Mouse (Mus musculus) left cerebral cortex, adult 2 months (tissue): ENCODE measurements around the gene Spam1. TPM values are rescaled to one million over a fixed set of nuclear protein-coding genes. Genes with fewer than 3 reads are reported as not detected.

ENCODE experiments used
- DNase-seq, 2 experiments: peaks; one replicate each; pipeline ENCODE4 v3.0.0; 2021 to 2022; ENCODE audit warnings: low spot score in 2 of 2, mixed read lengths in 1 of 2; ENCODE audit errors: extremely low spot score in 1 of 2
- H3K27ac ChIP-seq: fragments of 200-600 bp; 2 replicates; pipeline ENCODE4 v1.8.1; 2022
- H3K4me3 ChIP-seq: fragments of 200-600 bp; 2 replicates; pipeline ENCODE4 v1.8.1; 2022
- CTCF ChIP-seq: fragments of 200-600 bp; IDR thresholded peaks from 2 replicates; pipeline ENCODE4 v1.8.1; 2022; ENCODE audit warnings: antibody characterized with exemption, mild to moderate bottlenecking, moderate library complexity
- intact Hi-C: fragments of 180-260 bp; cut with DNase I; formaldehyde crosslinking; loops from one replicate; pipeline ENCODE4 v1.15.1; 2025
- long read RNA-seq, 2 experiments: library from polyadenylated mRNA; stranded (forward); transcript quantifications; one replicate each; pipeline ENCODE4 v2.0.0; 2021; ENCODE audit warnings: borderline mapping rate in 2 of 2
- total RNA-seq, 2 experiments: library from RNA; stranded (reverse); gene quantifications; 2 replicates each; pipeline ENCODE4 v1.2.3; 2021

The Spam1 gene
- not detected for total RNA-seq
- long read RNA-seq, experiment 1: 0 reads
- long read RNA-seq, experiment 2: 0 reads

GRCm38 (mm10) chr6:24790888-24791287 is at the start of gene Spam1:
Gene Spam1 (plus strand): TSS chr6:24791188.
- no peak for TF ChIP-seq CTCF
- DNase-seq: no peak
- intact Hi-C loops: no loop called here
- Histone ChIP-seq H3K4me3 (no peak within 1 kb of the TSS), H3K27ac (no peak within 1 kb of the TSS)

- Histone ChIP-seq H3K4me3 (no peak within 1 kb of the TSS), H3K27ac (no peak within 1 kb of the TSS)
- no peak for DNase-seq
- intact Hi-C loops: no loop called here
- no peak for TF ChIP-seq CTCF
These were observed 43.0 kb upstream of the Spam1 start, which contains the start of gene Hyal4 for GRCm38 (mm10) chr6:24748029-24748428. Gene Hyal4 (plus strand): TSS chr6:24748329.

DNA sequence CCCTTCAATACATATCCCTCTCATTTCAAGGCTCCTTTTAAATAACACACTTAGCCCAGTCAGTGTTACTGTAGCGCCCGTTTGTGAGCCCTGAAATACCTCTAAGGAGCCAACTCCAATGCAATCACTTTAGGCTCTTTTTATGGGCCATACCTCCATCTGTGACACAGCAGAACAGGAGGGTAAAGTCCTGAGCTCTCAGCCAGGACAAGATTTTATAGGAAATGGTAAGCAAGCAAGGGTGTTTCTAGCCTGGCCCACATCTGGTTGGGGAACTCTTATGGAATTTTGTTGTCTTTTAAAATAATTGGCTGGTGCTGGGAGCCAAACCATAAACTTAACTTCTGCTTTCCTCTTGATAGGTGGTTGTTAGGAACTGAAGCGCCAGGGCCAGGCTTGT is 31.7 kb upstream of the Spam1 start:
- DNase-seq: no peak
- no peak for TF ChIP-seq CTCF
- Histone ChIP-seq H3K27ac (no peak overlapping the region), H3K4me3 (no peak overlapping the region)
- intact Hi-C loops: no loop called here

- intact Hi-C loops: no loop called here
- H3K27ac ChIP-seq: no peak overlapping the region
- no peak for TF ChIP-seq CTCF
- no peak overlapping the region for H3K4me3 ChIP-seq
- no peak for DNase-seq
These were observed 24.7 kb upstream of the Spam1 start for GRCm38 (mm10) chr6:24766261-24766660.

- intact Hi-C loops: no loop called here
- DNase-seq: no peak
- TF ChIP-seq CTCF: no peak
- H3K27ac ChIP-seq: no peak overlapping the region
- H3K4me3 ChIP-seq: no peak overlapping the region
These were observed 11.8 kb upstream of the Spam1 start for GRCm38 (mm10) chr6:24779182-24779581.

GRCm38 (mm10) chr6:24822070-24822469 is 31.1 kb downstream of the Spam1 start:
- no peak; the same call in 1 of the 2 replicates for TF ChIP-seq CTCF
- intact Hi-C loops: no loop called here
- no peak for DNase-seq
- no peak overlapping the region for H3K4me3 ChIP-seq
- no peak overlapping the region for H3K27ac ChIP-seq

Other genes starting within 250 kb of the Spam1 start
- gene Lmod2, start 193.4 kb upstream of the Spam1 start, total RNA-seq: not detected
- 100 to 1,000 TPM; 123 to 124 TPM for gene Wasl, start 126.2 kb upstream of the Spam1 start, total RNA-seq
- gene Hyal6, start 57.9 kb upstream of the Spam1 start, total RNA-seq: not detected
- gene Hyal4, start 42.9 kb upstream of the Spam1 start, total RNA-seq: not detected
- gene Hyal5, start 66.8 kb downstream of the Spam1 start, total RNA-seq: not detected
- gene Tmem229a, start 165.1 kb downstream of the Spam1 start, total RNA-seq: 10 to 100 TPM; 38.9 to 44.8 TPM